Mouse (Mus musculus): ENCODE data around the gene Cd4.

The Cd4 gene

DNA sequence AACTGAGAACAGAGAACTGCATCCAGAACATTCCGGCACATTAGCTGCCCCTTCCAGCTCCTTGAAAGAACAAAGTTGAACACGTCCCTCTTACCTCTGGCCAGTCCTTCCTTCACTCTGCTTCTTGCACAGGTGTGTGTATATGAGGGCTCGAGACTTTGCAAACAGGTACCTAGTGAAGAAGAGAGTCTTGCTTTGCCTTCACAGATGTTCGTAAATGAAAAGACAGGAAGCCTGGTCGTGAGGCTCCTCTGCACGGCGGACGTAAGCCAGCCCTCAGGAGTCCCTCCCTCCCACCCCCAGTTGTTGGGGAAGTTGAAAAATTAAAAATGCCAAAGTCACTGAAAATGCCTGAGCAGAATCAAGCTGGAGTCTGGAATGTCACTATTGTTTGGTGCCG is at the start of gene Cd4:
Gene Cd4, minus strand, starts transcription at position 236 of the 400 bp plus-strand sequence.
- no peak for DNase-seq (ENCODE audit: low spot score)

GRCm38 (mm10) chr6:124937493-124937892 is 49.5 kb upstream of the Cd4 start:
- no peak for DNase-seq (ENCODE audit: low spot score)

DNA sequence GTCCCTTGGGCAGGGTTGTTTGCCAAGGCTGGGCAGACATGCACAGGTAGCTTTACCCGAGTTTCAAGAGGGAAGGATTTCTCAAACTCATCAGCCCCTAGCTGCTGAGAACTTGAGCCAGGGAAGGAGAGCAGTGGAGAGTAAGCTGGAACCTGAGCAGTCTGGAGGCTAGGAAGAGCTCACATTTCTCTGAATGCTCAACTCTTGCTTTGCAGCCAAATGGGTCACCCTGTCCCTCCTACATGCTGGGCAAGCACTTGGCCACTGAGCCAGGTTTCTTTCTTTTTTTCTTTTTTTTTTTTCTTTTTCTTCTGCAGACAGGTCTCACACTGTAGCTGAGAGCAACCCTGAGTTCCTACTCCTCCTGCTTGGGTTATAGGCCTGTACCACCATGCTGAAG is 48.7 kb upstream of the Cd4 start:
- DNase-seq (ENCODE audit: low spot score) = no peak

- DNase-seq (ENCODE audit: low spot score) = no peak
Measured at GRCm38 (mm10) chr6:124934670-124935069, 46.6 kb upstream of the Cd4 start.

DNA sequence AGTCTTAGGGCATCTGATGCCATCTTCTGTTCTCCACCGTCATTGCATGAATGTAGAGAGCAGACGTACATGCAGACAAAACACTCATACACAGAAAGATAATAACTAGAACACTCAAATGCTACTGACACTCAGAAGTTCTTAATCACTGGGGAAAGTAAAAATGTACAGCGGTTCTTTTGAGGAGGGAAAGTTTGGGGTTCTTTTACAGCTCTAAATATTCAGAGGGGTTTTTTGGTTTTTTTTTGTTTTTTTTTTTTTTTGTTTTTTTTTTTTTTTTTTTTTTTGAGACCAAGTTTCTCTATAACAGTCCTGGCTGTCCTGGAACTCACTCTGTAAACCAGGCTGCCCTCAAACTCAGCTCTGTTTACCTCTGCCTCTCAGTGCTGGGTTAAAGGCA is 45.1 kb upstream of the Cd4 start:
- no peak for DNase-seq (ENCODE audit: low spot score)

DNA sequence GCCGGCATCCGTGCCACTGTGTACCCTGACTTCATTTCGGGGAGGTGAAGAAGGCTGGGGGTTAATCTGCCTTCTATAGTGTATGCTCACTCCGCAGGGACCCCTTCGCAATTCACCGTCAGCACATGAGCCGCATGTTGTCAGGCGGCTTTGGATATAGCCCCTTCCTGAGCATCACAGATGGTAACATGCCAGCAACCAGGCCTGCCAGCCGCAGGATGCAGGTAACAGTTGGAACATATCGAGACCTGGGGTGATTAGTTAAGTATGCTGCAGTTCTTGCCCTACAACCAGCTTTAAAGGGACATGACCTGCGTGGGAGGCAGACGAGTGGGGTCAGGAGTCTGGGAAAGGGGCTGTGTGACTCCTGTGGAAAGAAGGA is 44.3 kb upstream of the Cd4 start:
- DNase-seq (ENCODE audit: low spot score) = no peak

- DNase-seq (ENCODE audit: low spot score) = peak; percentile 62
Measured at GRCm38 (mm10) chr6:124931525-124932313, 43.7 kb upstream of the Cd4 start.

DNA sequence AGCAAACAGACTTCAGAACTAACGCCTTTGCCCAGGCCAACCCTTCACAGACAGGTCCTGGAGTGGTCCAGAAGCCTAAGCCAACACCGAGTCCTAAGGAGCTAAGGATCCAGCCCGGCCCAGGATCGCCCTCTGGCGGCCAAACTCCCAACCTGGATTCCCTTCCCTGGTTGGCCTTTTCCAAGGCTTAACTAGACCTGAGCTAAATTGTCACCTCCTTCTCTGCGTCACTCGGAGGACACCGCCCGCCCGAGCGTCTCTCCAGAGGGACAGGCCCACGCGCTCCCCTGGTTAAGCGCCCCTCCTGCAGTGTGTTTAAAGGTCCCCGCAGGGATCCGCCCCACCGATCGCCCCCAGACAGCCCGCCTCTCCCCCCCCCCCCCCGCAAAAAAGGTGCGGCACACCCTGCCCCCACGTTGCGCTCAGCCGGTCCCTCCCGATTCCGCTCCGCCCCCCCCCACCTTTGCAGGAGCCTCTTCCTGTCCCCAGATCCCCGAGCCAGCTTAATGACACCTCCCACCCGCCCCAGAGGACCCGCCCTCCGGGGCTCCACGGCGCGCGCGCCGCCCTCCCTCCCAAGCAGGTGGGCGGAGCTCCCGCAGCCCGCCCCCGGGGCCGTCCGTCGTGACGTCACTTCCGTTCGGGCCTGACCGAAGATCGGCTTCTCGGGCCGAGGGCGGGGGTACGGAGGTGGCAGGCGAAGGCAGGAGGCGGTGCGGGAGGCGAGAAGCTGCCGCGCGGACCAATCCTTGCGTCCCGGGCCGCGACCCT is 42.9 kb upstream of the Cd4 start, which contains the start of gene Mlf2:
Gene Mlf2, plus strand, starts transcription at position 633 of the 771 bp plus-strand sequence.
- DNase-seq (ENCODE audit: low spot score) = peak; percentile 97

DNA sequence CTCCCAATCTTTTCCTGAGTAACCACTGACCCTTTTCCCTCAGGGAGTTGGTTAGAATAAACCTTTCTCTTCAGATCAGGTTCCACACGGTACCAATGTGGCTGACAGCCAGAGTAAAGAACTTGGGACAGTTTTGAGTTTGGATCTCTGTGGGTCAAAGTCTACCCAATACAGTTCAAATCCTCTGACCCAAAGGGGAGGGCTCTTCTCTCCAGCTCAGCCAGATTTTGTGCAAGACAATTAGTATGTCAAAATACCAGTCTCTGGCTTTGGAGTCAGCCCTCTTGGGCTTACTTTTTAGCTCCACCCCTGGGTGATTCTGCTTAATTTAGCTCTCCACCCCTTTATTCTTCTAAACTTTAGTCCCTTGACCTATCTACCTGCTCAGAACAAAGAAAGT is 42.2 kb upstream of the Cd4 start:
- DNase-seq (ENCODE audit: low spot score) = no peak

DNA sequence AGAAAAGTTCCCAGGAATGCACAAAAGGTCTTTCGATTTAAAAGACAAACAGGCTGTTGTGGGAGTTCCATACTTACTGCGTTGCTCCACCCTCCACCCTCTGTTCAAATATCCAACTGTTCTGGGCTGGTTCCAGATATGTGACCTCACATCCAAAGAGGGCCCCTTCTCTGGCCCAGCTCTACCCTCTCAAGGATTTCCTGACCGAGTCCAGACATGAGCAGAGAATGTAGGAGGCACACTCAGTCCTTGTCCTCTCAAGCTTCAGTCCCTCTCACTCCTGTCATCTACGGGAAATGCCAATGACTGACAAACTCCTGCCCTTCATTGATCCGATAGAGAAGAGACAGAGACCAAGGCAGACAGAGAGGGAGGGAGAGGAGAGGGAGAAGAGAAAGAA is 37.9 kb upstream of the Cd4 start:
- DNase-seq (ENCODE audit: low spot score) = no peak

- no peak for DNase-seq (ENCODE audit: low spot score)
Measured at GRCm38 (mm10) chr6:124925173-124925793, 37.3 kb upstream of the Cd4 start.

- no peak for DNase-seq (ENCODE audit: low spot score)
Measured at GRCm38 (mm10) chr6:124921539-124921938, 33.5 kb upstream of the Cd4 start.

DNA sequence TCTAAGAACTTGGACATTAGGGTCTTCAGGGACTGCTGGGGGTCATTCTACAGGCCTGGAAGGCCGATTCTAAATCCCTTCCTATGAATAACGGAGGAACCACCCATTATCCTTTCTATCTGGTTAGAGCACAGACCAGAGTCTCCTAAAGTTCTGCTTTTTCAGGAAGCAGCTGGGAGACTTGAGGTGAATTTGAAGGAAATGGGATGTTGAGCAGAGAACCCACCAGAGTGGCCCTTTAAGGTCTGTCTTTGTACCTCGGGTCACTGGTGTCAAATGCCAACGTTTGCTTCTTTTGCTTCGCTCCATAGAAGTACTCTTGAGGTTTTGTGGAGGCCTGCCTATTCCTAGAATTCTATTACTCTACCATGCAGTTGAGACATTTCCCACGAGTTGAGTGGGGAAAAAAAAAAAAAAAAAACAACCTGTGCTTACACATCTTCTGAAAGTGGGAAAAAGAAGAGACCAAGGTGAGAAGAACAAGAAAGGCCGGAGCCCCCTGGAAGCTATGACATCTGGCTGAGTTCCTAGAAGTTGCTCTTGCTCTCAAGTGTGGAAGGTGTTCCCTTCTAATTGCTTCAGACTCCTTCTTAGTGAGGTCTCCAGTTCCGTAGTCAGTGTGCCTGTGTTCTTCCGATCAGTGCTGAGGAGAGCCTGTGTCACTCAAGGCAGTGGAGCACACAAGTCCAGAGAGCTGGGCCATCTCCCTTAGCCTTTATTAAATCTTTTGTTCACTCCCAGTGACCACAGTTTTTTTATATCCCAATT is 32.5 kb upstream of the Cd4 start:
- no peak for DNase-seq (ENCODE audit: low spot score)

DNA sequence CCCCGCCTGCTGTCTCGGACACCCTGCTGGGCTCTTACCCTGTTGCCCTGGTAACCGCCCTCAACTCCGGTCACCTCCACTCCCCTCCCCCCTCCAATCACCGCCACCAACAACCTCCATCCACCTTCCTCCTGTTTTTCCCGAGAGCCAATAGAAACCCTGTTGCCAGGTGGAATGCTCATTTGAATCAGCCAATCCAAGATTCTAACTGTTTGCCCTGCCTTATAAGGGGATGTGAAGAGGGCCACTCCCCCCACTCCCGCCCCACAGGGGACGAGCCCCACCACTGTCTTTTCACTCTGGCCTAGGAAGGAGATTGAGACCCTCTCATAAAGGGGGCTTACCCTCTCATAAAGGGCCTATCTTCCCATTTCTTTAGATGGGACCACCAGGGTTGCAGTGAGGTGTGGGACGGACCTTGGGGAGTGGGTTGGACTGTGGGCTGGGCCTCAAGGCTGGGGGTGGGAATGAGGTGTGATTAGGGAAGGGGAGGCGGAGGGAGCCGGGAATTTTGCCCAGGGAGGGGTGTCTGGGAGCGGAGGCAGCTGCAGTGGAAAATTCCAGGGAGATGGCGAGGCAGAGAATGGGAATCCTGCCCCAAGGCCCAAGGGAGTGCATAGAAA is 31.8 kb upstream of the Cd4 start, which contains the start of gene Ptms:
Gene Ptms, minus strand, starts transcription at position 409 of the 623 bp plus-strand sequence.
- DNase-seq (ENCODE audit: low spot score) = peak; percentile 95

DNA sequence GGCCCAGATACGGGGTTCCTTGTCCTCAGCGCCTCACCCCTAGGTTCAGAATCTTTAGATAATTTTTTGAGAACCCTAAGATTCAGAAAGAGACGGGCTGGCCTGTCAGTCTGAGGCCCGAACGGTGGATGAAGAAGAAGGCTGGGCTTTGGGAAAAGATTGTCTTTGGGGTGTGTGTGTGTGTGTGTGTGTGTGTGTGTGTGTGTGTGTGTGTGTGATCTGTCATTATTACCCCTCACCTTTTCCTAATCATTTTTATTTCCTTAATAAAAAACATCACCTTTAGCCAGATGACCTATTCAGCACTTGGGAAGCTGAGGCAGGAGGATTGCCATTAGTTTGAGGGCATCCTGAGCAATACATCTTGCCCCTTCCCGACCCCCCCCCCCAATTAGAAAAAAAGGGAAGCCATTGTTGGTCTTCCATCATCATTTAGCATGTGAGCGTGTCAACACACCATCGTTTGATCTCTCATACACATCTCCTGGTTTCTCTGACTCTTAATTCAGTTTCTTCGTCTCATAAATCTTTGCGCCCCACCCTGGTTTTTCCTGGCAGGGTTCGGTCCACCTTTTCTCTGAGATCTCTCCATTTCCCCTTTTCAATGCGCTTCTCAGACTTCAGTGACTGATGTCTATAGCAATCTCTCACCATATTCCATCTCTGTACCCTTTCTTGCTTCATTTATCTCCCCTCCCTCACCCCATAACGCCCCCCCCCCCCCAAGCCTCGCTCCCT is 31.0 kb upstream of the Cd4 start:
- peak; percentile 45 for DNase-seq (ENCODE audit: low spot score)

- no peak for DNase-seq (ENCODE audit: low spot score)
Measured at GRCm38 (mm10) chr6:124918331-124918690, 30.3 kb upstream of the Cd4 start.

GRCm38 (mm10) chr6:124917518-124918330 is 29.7 kb upstream of the Cd4 start:
- peak; percentile 95 for DNase-seq (ENCODE audit: low spot score)

DNA sequence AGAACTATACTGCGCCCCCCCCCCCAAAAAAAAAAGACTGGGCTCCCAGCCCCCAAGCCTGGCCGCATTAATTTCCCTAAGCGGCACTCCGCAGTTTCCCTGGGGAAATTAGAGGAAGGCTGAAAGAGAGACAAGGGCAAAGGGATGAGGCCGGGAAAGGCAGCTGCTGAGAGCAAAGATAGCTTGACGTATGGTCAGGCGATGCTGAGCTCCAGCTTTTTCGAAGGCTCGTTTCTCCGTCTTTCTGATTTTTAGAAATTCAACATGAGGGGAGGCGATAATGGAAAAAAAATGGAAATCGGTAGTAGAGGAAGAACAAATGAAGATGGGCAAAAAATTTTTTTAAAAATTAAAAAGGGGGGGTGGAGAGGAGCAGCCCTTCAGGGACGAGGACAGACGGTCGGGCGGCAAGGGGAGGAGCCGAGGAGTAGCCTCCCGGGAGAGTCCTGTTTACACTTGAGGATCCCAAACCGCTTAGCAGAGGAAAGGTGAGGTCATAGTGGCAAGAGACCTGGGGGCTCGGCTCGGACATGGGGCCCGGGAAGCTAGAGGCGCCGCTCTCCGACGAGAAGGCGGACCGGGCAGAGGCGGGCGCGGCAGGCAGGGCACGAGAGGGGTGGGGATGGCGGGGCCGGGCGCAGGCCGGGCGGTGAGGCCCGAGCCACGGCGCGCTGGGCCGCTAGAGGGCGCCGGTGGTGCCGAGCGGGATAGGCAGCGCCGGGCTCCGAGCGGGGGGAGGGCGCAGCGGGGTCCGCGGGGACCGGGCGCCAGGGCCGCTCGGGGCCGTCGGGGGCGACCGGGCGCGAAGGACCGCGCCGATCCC is 28.9 kb upstream of the Cd4 start:
- peak; percentile 85 for DNase-seq (ENCODE audit: low spot score)
